Mouse (Mus musculus): ENCODE results near the gene Tacr3.

Gene Tacr3

DNA sequence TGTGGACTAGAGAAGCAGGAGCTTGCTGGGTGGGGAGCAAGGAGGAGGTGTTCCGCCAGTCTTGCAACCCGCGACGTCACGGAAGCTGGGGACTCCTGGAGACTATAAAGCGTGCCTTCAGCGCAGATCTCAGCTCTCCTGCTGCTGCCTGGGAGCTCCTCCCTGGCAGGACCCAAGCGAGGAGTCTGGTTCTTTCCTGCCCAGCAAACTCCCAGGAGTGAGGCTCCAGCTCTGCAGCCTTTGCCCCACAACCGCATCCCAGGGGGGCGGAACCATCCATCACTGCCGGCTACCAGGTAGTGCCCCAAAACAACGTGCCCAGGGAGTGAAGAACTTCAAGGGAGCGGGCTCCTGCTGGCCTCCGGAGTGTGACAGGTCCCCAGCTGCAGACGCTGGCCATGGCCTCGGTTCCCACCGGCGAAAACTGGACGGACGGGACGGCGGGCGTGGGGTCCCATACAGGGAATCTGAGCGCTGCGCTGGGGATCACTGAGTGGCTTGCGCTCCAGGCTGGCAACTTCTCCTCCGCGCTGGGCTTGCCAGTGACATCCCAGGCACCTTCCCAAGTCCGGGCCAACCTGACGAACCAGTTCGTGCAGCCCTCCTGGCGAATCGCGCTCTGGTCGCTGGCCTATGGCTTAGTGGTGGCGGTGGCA, at the start of gene Tacr3:
Gene Tacr3 (plus strand): TSS at position 133 of the 656 bp plus-strand sequence.
- DNase-seq: no peak

GRCm38 (mm10) chr3:134828492-134828874, 324 bp upstream of the Tacr3 start:
- no peak for DNase-seq

- DNase-seq: no peak
Observed at GRCm38 (mm10) chr3:134829531-134829921, 719 bp downstream of the Tacr3 start.

- no peak for DNase-seq
Observed at GRCm38 (mm10) chr3:134851342-134851741, 22.5 kb downstream of the Tacr3 start.

DNA sequence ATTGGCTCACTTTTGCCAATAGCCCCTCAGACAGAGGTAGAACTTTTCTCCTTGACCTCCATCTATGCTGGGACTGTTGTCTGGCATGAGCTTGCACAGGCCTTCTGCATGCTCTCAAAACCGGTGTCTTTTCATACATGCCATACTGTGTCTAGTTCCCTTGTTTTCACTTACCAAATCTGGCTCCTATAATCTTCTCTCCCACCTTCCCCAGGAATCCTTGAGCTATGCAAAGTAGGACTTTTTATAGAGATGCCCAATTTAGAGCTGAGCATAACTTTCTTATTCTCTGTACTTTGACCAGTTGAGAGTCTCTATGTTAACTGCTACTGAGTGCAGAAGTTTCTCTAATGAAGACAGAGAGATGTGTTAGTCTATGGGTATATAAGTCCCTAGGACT, 48.9 kb downstream of the Tacr3 start:
- DNase-seq: no peak

DNA sequence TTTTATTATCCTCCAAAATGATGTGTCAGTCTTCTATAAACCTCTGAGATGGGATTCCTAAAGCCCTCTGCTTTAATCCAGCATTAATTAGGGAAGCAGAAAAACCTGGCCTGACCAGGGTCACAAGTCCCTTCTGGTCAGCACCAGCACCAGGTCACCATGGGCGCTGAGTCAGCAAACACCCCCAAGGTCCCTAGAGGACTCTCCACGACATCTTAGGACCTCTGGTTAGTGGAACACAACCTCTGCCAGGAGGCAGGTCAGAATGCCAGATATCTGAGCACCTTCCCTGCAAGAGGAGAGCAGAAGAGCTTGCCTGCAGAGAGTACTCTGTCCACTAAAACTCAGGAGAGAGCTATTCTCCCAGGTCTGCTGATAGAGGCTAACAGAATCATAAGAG, 67.0 kb downstream of the Tacr3 start:
- DNase-seq: no peak

GRCm38 (mm10) chr3:134908890-134909289, 80.1 kb downstream of the Tacr3 start:
- DNase-seq: no peak

DNA sequence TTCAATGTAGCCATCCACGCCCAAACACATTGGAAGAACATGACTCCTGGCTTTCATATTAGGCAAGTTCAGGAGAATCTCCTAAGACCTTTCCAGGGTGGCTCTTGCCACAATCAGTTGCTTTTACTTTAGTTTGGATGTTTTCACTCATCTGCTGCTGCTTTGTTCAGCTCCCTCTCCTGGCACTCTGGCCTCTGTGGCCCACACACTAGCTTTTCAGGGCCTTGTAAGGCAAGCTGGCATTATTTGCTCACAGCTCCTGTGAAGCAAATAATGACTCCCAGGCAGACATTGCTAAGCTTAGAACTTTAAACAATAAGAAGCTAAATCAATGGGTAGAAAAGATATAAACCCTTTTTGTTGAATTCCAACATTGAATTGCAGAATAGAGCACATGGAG, 105.9 kb downstream of the Tacr3 start:
- DNase-seq: no peak

- no peak for DNase-seq
Observed at GRCm38 (mm10) chr3:134935461-134935860, 106.7 kb downstream of the Tacr3 start.

GRCm38 (mm10) chr3:134963461-134963860, 134.7 kb downstream of the Tacr3 start:
- DNase-seq: no peak

DNA sequence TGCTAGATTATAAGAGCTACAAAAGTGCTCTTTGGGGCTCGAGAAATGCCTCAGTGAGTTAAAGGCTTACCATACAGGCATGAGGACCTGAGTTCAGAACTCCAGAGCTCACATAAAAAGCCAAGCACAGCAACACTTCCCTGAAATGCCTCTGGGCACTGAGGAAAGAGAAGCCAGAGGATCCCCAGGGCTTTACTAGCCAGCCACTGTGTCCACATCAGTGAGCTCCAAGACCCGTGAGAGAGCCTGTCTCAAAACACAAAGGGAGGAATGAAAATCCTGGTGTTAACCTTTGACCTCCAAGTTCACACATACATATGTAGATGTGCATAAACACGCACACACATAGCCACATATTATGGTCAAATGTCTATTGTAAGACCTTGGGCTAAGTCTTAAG, 150.1 kb downstream of the Tacr3 start:
- DNase-seq: no peak

- DNase-seq: no peak
Observed at GRCm38 (mm10) chr3:134980140-134980539, 151.3 kb downstream of the Tacr3 start.
